Mouse (Mus musculus): ENCODE data around the gene Cxcl16.

GRCm38 (mm10) chr11:70459601-70460101 is at the start of gene Cxcl16:
- TF ChIP-seq CTCF (IDR thresholded peaks at IDR 0.05; ENCODE audit: control insufficient read depth, insufficient read depth, insufficient replicate concordance, low read depth, low read length): no peak
- TF ChIP-seq POLR2A (IDR thresholded peaks at IDR 0.05; ENCODE audit: control insufficient read depth, low read depth, low read length): no peak

Measured in testis, adult 2 months (tissue).